Mouse (Mus musculus) heart, adult 8-10 months (tissue): ENCODE data around the gene Tab2. TPM values are rescaled to one million over a fixed set of nuclear protein-coding genes. Genes with fewer than 3 reads are reported as not detected.
A peak's percentile ranks its signal among the peaks of the same experiment; 100 is the strongest.
"Not testable (repeated sequence)": the region's sequence is repeated elsewhere in the genome, so short reads cannot be mapped to it uniquely, and the experiment has no call there.

Source experiments
- DNase-seq: peaks from one replicate; pipeline ENCODE4 v3.0.0; 2022; ENCODE audit warnings: low spot score
- total RNA-seq, 4 experiments: library from RNA; stranded (reverse); gene quantifications; 2 replicates each; pipeline ENCODE4 v1.2.4; 2022

Gene Tab2
- total RNA-seq, 4 experiments from 2014 or later, result 48.7 to 54.6 (median 51.3) TPM

- DNase-seq, result no peak
Observed at GRCm38 (mm10) chr10:7888256-7888868, 67.7 kb downstream of the Tab2 start.

- peak; percentile 66 for DNase-seq
Observed at GRCm38 (mm10) chr10:7883524-7883923, 72.5 kb downstream of the Tab2 start.

DNA sequence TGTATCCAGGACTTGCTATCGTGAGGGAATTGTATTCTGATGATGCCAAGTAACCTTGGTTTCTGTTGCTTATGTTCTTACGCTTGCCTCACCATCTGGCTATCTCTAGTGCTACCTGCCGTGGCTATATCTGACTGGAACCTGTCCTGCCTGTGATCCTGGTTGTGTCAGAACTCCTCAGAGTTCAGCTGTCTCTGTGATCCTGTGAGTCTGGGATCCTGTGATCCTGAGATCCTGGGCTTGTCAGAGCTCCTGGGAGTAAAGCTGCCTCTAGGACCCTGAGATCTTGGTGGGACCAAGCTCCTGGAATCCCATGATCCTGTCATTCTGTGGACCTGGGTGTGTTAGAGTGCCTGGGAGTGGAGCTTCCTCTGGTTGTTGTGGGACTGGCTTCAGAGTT is 74.1 kb downstream of the Tab2 start:
- no peak for DNase-seq

DNA sequence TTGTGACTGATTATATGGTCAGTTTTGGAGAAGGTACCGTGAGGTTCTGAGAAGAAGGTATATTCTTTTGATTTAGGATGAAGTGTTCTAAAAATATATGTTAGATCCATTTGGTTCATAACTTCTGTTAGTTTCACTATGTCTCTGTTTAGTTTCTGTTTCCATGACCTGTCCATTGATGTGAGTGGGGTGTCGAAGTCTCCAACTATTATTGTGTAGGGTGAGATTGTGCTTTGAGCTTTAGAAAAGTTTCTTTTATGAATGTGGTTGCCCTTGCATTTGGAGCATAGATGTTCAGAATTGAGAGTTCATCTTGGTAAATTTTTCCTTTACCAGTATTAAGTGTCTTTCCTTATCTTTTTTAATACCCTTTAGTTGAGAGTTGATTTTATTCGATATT is 75.7 kb downstream of the Tab2 start:
- not testable (repeated sequence) for DNase-seq

DNA sequence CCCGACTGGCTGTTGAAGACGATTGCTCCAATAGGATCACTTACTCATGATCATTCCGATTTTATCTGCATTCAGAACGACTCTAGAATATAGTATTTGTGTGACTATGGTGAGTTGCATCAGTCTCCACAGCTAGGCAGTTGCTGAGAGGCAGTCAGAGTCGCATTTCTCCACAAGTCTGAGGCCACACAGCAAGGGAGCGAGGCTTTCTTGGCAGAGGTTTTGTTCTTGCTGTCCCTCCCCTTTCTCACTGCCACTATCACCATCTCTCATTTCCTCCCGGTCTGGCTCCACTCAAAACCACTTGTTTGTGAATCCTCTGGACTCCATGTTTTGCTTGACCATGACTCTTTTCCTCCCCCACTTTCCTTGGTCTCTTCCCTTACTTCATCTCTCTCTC is 81.8 kb downstream of the Tab2 start:
- no peak for DNase-seq

DNA sequence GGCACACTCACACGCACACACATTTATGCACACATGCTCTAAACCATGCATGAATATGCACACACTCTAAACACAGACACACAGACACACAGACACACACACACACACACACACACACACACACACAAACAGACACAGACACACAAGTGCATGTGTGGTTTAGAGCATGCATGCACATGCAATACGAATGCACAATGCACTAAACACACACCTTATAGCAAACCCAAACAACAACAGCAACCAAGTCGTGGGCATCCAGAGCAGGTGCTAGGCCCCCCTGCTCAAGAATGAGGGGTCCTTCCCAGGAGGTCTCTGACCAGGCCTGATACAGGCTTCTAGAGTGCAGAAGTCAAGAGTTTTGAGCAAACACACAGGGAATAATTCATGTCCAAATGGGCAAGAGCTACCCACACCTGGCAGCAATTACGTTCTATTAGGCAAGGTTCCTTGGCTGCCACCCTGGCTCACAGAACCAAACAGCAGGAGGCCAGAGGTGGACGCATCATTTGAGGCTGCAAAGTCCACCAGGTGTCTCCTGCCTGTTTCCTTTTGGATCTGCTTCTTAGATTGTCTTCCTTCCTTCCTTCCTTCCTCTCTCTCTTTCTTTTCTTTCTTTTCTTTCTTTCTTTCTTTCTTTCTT is 84.5 kb downstream of the Tab2 start:
- DNase-seq, result no peak

- no peak for DNase-seq
Observed at GRCm38 (mm10) chr10:7870571-7871315, 85.3 kb downstream of the Tab2 start.

- DNase-seq, result no peak
Observed at GRCm38 (mm10) chr10:7869746-7870145, 86.3 kb downstream of the Tab2 start.

GRCm38 (mm10) chr10:7867666-7868030 is 88.4 kb downstream of the Tab2 start:
- DNase-seq, result no peak

- DNase-seq, result no peak
Observed at GRCm38 (mm10) chr10:7866762-7867665, 89.0 kb downstream of the Tab2 start.

DNA sequence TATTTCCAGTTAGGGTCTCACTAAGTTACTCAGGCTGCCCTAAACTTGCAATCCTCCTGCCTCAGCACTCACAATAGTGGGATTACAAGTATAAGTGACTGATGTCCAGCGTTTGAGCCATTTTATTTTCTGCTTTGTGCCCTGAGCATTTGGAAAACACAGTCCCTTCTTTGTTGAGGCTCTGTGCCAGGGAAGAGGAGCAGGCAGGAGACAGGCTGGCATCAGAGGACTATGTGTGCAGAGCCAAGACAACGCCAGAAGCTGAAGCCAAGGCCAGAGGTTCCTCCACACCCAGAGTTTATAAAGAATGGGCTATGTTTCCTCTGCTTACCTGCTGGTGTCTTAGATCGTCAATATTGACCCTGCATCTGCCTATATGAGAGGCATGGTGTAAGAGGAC is 91.2 kb downstream of the Tab2 start:
- DNase-seq, result no peak

GRCm38 (mm10) chr10:7864184-7864583 is 91.8 kb downstream of the Tab2 start:
- no peak for DNase-seq

DNA sequence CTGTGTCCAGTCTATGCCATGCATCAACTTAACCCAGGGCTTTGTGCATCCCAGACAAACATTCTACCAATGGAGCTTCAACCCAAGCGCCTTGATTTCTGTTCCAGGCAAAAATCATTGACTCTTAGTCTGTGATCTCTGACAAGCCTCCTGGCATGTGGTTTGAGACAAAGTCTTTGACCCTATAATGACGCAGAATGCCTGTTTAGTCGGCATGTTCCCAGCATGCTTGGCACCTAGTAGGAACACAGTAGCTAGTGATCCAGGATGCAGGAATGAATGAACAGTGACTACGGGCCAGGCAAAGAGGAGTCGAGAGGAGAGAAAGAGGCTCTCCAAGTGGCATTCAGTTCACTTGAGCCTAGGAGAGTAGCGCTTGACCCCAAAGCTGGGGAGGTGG is 92.6 kb downstream of the Tab2 start:
- DNase-seq, result no peak

GRCm38 (mm10) chr10:7861937-7862657 is 93.9 kb downstream of the Tab2 start:
- no peak for DNase-seq

DNA sequence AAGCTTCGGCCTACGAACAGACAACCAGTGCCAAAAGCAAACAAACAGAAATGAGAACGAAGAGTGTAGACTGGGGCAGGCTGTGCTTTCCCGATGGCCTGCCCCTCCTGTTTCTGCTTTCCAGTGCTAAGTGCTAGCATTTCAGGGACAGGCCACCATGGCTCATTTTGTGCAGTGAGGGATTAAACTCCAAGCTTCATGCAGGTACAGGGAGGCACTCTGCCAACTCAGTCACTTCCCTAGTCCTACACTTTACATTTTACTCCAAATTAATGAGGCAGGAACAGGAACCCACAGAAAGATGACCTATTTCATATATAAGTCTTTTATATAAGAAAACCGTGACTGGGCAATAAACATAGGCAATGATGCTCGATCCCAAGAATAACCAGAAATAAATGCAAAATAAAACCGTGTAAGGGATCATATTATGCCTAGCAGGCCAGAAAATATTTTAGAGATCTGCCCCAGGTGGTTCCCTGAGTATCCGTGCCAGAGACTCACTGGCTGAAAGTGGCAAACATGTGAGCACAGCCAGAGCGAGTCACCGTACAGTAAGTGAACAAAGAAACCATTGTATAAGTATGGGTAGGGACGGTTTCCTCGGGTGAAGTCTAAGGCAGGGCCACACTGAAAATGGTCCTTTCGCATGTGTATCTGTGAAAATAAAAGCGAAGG is 94.6 kb downstream of the Tab2 start:
- no peak for DNase-seq

DNA sequence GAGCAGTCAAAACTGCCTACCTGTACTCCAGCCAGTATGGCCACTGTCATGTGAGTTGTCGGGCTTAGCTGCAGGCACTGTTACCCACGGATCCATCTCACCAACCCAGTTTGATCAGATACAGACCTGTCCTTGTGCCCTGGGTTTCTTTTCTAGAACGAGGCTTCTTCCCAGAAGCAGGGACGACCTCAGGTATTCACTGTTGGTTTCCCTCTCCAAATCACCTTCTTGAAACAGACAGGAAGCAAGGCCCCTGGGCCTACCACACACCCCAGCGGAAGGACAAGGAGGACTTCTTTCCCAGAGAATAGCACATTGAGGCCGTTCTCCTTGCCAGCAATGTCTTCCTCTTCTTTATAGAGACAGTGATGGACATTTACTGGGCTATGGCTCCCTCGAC is 95.5 kb downstream of the Tab2 start:
- no peak for DNase-seq
